Mouse (Mus musculus): ENCODE results near the gene Hcn1. TPM values are rescaled to one million over a fixed set of nuclear protein-coding genes. Genes with fewer than 3 reads are reported as not detected.

The Hcn1 gene
- polyA plus RNA-seq, 1 experiment from 2014 or later, result not detected

DNA sequence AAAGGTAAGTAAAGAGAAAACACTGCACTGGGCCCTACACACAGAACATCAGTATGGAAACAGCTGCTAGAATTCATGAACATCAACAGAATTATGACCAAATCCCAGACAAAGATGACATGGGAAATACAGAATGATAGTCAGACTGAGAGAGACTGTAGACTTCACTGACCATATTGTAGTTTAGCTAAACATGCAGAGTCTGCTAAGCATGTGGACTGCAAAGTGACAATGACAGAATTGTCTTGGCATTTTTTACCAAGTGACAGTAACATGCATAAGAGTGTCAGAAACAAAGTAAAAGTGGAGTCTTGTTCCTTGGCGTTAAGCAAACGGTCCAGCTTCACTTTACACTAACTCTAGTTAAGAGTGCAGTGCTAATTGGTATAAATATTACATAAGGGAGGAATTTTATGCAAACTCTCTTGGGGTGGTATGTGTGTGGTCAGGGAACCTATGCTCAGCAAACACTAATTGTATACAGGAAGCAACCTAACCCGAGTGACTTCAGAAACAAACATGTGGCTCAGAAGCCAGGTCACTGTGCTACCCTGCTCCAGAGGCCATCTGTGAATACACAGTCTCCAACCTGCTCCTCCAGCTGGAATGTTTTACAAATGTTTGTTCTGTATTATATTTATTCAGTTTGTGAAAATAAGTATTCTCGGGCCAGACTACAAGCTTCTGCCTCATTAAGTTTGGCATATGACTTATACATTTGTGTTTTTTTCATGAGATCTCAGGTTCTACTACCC is 278.5 kb downstream of the Hcn1 start:
- Histone ChIP-seq H3K36me3 (ENCODE audit: inconsistent target) (no peaks in the 10 kb centered on the region), H3K27ac (no peak overlapping the region), H3K79me2 (ENCODE audit: inconsistent target) (no peaks in the 10 kb centered on the region), H3K4me3 (ENCODE audit: inconsistent target) (no peak overlapping the region)
- 79% methylated on average over 4 of the region's 4 CpGs for WGBS (ENCODE audit: missing documents)

DNA sequence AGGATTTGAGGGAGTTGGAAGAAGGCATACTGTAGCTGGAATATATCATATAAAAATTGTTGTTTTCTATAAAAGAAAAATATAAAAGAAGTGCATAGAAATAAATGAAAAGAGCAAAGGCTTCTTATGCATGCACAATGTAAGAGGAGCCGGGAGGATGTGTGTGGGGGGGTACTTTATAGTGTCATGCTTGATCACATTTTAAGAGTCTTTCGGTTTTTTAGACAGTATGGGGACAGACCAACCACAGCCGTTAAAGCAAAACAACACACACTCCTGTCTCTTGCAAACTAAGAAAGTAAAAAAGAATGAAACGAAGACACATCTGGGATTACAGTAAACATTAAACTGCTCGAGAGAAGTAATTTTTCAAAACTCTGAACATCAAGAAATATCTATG is 290.0 kb downstream of the Hcn1 start:
- 89% methylated on average over 5 of the region's 5 CpGs for WGBS (ENCODE audit: missing documents)
- Histone ChIP-seq H3K36me3 (ENCODE audit: inconsistent target) (no peaks in the 10 kb centered on the region), H3K4me3 (ENCODE audit: inconsistent target) (no peak overlapping the region), H3K79me2 (ENCODE audit: inconsistent target) (no peaks in the 10 kb centered on the region), H3K27ac (no peak overlapping the region)

DNA sequence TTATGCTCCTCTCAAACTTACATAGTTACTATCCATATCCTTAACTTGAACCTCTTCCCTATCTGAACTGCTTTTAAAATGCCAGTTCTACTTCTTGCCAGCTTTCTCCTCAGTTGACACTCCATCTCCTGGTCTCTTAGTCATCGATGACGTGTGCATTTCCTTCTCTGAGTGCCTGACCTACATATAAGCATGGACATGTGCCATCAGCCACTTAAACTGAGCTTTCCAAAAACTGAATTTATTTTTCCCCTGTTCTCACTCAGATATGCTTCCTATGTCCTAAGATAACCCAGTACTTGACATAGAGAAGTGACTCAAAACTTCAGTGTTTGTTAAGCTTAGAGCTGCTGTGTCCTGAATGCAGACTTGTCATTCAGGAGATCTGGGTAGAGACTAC is 295.9 kb downstream of the Hcn1 start:
- Histone ChIP-seq H3K4me3 (ENCODE audit: inconsistent target) (no peak overlapping the region), H3K79me2 (ENCODE audit: inconsistent target) (no peaks in the 10 kb centered on the region), H3K27ac (no peak overlapping the region), H3K36me3 (ENCODE audit: inconsistent target) (no peaks in the 10 kb centered on the region)
- 10% methylated on average over 2 of the region's 2 CpGs for WGBS (ENCODE audit: missing documents)

DNA sequence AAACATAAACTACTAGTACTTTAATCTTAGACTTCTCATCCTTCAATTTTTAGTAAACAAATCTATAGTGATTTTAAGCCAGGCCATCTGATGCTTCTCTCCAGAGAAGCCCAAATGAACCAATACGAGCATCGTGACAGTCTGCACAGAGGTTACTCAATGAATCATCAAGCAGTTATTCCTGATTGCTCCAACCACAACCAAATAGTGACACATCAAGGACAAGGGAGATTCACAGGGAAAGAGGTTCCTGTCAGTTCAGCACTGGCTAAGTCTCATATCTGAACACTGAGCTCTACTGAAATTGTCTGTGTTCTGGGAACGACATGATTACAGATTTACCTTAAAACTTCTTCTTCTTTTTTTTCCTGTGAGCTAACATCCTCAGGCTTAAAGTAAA is 305.7 kb downstream of the Hcn1 start:
- no peaks in the 10 kb centered on the region for H3K36me3 ChIP-seq (ENCODE audit: inconsistent target)
- H3K4me3 ChIP-seq (ENCODE audit: inconsistent target), result no peak overlapping the region
- 90% methylated on average over 3 of the region's 3 CpGs for WGBS (ENCODE audit: missing documents)
- H3K27ac ChIP-seq, result no peak overlapping the region
- no peaks in the 10 kb centered on the region for H3K79me2 ChIP-seq (ENCODE audit: inconsistent target)

DNA sequence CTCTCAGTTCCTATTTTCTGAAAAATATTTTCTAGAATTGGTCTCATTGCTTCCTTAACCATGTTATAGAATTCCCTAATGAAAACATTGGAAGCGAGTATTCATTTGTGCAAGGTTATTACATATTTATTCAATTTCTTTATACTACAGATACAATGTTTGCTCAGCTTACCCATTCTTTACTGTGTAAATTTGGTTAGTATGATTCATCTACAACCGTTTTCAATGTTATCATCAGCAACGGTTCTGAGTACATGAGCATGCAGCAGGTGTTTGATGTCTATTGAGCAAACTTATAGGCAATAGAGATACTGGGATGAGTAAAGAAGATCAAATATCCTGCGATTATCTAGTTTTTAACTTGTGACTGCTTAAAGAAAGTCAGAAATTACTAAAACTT is 327.6 kb downstream of the Hcn1 start:
- 95% methylated on average over 4 of the region's 4 CpGs for WGBS (ENCODE audit: missing documents)
- no peaks in the 10 kb centered on the region for H3K36me3 ChIP-seq (ENCODE audit: inconsistent target)

DNA sequence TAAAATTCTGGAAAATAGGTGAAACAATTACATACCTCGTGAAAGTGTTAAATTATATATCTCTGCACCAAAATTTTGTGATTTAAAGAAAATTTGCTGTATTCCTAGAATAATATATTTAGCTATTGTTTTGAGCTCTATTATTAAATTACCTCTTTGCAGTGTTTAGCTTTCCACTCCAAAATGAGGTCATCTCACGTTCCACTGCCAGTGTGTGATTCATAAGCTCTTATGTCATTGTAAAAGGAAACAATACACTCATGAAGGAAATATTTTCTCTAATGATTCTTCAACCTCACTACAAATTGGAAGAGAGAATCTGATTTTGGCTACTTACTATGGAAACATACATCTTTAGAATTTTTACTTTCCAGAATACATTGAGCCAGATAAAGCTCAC is 329.6 kb downstream of the Hcn1 start:
- Histone ChIP-seq H3K4me3 (ENCODE audit: inconsistent target) (no peak overlapping the region), H3K27ac (no peak overlapping the region), H3K79me2 (ENCODE audit: inconsistent target) (no peaks in the 10 kb centered on the region), H3K36me3 (ENCODE audit: inconsistent target) (no peaks in the 10 kb centered on the region)
- 85% methylated on average over 2 of the region's 2 CpGs for WGBS (ENCODE audit: missing documents)

More for the DNA sequence above, 327.6 kb downstream of the Hcn1 start:
- Histone ChIP-seq H3K27ac (no peak overlapping the region), H3K4me3 (ENCODE audit: inconsistent target) (no peak overlapping the region), H3K79me2 (ENCODE audit: inconsistent target) (no peaks in the 10 kb centered on the region)

DNA sequence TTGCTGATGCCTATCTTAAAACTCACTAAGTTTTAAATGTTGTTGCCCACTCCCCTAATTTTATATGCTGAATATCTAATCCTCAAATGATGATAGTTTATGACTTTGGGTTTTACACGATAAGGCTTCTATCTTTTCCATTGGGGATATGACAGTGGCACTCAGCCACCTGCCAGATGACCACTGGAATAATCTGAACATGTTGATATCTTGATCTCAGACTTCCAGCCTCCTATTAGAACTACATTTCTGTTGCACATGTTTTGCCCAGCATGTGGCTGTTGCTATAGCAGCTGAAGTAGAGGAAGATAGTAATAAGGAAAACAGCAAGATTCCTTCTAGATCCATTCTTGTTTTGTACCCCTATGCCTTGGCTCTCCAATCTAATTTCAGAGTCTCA is 336.6 kb downstream of the Hcn1 start:
- H3K27ac ChIP-seq, result no peak overlapping the region
- 79% methylated on average over 1 of the region's 1 CpGs for WGBS (ENCODE audit: missing documents)
- no peaks in the 10 kb centered on the region for H3K36me3 ChIP-seq (ENCODE audit: inconsistent target)
- no peak overlapping the region for H3K4me3 ChIP-seq (ENCODE audit: inconsistent target)
- no peaks in the 10 kb centered on the region for H3K79me2 ChIP-seq (ENCODE audit: inconsistent target)

DNA sequence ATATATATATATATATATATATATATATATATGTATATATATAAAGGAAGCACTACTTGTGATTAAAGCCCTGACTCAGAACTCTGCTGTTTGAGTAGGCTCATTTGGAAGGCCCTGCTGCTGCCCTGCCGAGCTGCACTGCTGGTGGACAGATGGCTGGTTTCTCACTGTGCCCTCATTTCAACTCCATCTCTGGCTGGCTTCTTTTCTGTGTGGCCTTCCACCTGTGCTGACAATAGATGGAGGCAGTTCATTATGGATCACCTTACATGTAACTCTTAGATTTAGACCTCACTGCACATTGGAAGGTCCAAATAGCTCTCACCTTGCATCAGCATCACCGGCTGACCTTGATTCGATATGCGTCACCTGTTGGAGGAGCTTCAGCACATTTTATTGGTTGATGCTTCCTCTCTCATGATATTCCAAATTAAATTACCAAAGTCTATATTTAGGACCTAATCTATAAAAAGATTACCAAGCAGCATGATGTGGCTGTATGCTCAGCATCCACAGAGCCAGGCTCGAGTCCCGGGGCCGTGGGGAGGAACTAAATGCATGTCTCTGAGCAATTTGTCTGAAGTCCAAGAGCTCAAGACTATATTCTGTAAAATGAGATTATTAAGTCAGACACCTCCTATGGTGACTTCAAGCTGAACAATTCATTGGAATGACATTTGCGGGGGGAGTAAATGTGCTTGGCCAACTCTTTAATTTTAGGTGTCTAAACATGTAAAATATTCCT is 338.6 kb downstream of the Hcn1 start:
- Histone ChIP-seq H3K36me3 (ENCODE audit: inconsistent target) (no peaks in the 10 kb centered on the region), H3K79me2 (ENCODE audit: inconsistent target) (no peaks in the 10 kb centered on the region)
- 93% methylated on average over 8 of the region's 8 CpGs for WGBS (ENCODE audit: missing documents)

DNA sequence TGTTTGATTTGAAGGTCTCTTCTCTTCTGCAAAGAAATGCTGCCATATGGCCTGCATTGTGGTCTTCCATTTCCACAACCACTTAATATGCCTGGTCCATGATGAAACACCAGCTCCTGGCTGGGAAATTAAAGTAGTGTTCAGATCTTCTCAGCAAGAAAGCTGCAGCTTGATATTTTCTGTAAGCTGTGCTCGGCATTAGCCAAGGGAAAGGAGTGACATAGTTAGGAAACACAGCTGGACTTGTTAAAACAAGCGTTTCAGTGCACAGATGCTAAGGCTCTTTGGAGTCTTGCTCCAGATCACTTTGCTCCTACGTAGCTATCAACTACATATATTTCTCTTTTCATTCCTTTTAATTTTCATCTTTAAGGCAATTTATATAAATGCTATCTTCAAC is 344.7 kb downstream of the Hcn1 start:
- Histone ChIP-seq H3K36me3 (ENCODE audit: inconsistent target) (no peaks in the 10 kb centered on the region), H3K27ac (no peak overlapping the region), H3K4me3 (ENCODE audit: inconsistent target) (no peak overlapping the region), H3K79me2 (ENCODE audit: inconsistent target) (no peaks in the 10 kb centered on the region)
- 93% methylated on average over 3 of the region's 3 CpGs for WGBS (ENCODE audit: missing documents)

More for the DNA sequence above, 338.6 kb downstream of the Hcn1 start:
- Histone ChIP-seq H3K27ac (no peak overlapping the region), H3K4me3 (ENCODE audit: inconsistent target) (no peak overlapping the region)

DNA sequence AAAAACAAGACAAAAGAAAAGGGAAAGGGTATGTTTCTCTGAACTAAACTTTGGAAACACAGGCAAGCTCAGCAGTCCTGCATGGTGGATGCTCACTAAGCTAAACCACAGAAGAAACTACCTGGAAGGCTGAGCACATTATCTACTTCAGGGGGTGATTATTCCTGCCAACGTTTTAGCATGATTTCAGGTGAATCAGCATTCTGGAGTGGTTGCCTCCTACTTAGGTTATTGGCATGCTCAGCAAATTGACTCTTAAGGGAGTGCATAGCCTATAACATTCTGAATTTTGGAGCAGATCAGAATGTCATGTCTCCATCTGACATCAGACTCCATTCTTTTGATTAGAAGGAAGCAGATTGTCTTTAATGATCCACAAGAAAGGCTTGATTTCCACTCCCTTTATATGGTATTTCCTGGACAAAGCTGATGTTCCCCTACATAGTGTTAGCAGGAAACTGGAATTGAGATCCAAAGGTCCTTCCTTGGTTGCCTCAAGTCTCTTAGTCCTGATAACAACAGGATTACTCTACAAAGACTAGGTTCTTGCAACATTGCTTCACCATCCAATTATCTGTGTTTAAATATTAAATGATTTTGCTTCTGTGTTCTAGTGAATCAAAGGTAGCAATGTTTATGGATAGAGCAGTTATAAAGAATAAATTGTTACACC is 345.7 kb downstream of the Hcn1 start:
- 44% methylated on average over 1 of the region's 1 CpGs for WGBS (ENCODE audit: missing documents)
- H3K36me3 ChIP-seq (ENCODE audit: inconsistent target), result no peaks in the 10 kb centered on the region

DNA sequence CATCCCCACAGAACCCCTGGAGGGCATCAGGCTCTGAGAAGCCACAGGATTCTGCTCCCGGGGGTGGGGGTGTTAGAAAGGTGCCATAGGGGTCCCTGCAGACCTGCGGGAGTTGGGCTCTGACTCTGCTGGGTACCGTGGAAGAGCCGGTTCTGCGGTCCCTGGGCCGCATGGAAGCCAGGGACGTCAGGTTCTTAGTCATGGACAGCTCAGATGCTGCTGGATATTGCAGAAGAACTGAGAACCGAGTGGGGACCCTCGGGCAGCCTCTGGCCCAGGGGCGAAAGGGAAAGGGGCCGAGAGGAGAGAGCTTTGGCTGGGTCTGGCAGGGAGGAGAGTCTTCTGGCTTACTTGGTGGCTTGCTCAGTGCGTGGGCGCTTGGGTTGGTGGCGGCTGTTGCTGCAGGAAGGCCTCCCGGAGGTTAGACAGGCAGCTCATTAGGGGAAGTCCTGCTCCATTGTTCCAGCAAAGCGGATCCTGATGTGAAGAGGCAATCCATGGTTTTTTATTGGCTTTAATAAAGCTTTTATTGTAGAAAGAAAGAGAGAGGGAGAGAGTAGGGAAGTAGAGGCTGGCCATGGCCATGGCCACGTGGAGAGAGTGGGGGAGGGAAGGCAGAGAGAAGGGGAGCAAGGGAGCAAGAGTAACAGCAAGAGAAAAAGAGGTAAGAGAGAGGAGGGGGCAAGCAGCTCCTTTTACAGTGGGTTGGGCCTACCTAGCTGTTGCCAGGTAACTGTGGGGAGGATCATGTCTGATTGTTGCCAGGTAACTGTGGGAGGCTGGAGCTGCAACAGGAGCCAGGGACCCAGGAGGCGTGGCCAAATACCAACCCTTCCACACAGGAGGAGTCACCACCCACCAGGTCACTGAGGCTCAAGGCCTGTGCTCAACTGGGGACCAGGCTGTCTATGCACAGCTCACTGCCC is 356.6 kb downstream of the Hcn1 start:
- 69% methylated on average over 18 of the region's 18 CpGs for WGBS (ENCODE audit: missing documents)
- Histone ChIP-seq H3K27ac (no peak overlapping the region), H3K36me3 (ENCODE audit: inconsistent target) (no peaks in the 10 kb centered on the region), H3K79me2 (ENCODE audit: inconsistent target) (no peaks in the 10 kb centered on the region), H3K4me3 (ENCODE audit: inconsistent target) (no peak overlapping the region)

More for the DNA sequence above, 345.7 kb downstream of the Hcn1 start:
- Histone ChIP-seq H3K4me3 (ENCODE audit: inconsistent target) (no peak overlapping the region), H3K27ac (no peak overlapping the region), H3K79me2 (ENCODE audit: inconsistent target) (no peaks in the 10 kb centered on the region)

DNA sequence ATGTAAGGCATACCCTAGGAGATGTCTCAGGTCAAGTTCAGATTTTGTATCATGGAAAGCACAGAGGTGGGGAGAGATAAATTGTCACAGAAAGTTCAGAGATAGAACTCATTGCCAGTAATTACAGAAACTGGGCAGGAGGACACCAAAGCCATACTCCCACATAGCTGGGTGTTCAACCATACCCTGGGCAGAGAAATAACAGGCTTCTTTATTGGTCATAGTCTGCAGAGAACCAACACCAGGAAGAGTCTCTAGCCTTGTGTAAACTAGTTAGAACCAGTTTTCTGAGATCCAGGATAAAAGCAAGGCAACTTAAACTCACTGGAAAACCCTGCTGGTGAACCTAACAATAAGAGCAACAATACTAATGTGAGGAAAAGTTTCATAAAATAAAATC is 362.5 kb downstream of the Hcn1 start:
- no peak overlapping the region for H3K4me3 ChIP-seq (ENCODE audit: inconsistent target)

DNA sequence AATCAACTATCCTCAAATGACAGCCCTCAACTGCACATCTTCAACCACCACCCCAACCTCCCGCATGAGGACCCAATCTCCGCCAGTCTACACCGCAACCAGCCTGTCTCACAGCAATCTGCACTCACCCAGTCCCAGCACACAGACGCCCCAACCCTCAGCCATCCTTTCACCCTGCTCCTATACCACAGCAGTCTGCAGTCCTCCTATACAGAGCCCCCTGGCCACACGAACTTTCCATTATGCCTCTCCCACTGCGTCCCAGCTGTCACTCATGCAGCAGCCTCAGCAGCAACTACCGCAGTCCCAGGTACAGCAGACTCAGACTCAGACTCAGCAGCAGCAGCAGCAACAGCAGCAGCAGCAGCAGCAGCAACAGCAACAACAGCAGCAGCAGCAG is 373.3 kb downstream of the Hcn1 start:
- no peak overlapping the region for H3K4me3 ChIP-seq (ENCODE audit: inconsistent target)
- no peak overlapping the region for H3K27ac ChIP-seq
- H3K36me3 ChIP-seq (ENCODE audit: inconsistent target), result no peaks in the 10 kb centered on the region
- H3K79me2 ChIP-seq (ENCODE audit: inconsistent target), result no peaks in the 10 kb centered on the region
- 90% methylated on average over 7 of the region's 7 CpGs for WGBS (ENCODE audit: missing documents)

More for the DNA sequence above, 362.5 kb downstream of the Hcn1 start:
- no peaks in the 10 kb centered on the region for H3K36me3 ChIP-seq (ENCODE audit: inconsistent target)
- no peak overlapping the region for H3K27ac ChIP-seq
- no peaks in the 10 kb centered on the region for H3K79me2 ChIP-seq (ENCODE audit: inconsistent target)

DNA sequence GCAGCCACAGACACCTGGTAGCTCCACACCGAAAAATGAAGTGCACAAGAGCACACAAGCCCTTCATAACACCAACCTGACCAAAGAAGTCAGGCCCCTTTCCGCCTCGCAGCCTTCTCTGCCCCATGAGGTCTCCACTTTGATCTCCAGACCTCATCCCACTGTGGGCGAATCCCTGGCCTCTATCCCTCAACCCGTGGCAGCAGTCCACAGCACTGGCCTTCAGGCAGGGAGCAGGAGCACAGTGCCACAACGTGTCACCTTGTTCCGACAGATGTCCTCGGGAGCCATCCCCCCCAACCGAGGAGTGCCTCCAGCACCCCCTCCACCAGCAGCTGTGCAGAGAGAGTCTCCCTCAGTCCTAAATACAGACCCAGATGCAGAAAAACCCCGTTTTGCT is 373.7 kb downstream of the Hcn1 start:
- Histone ChIP-seq H3K27ac (no peak overlapping the region), H3K4me3 (ENCODE audit: inconsistent target) (no peak overlapping the region), H3K79me2 (ENCODE audit: inconsistent target) (no peaks in the 10 kb centered on the region), H3K36me3 (ENCODE audit: inconsistent target) (no peaks in the 10 kb centered on the region)
- 76% methylated on average over 9 of the region's 10 CpGs for WGBS (ENCODE audit: missing documents)
